Mouse (Mus musculus) lung, embryonic 15.5 days (tissue): Measurements from ENCODE around the gene Kbtbd12. TPM values are rescaled to one million over a fixed set of nuclear protein-coding genes. Genes with fewer than 3 reads are reported as not detected.

Source experiments
- ATAC-seq: fragments of 200-750 bp; cut with Nextera tagmentation; 2 replicates; pipeline ENCODE4 v1.8.0; 2017; ENCODE audit warnings: moderate number of reproducible peaks, borderline replicate concordance; ENCODE audit not compliant: low FRiP score, low TSS enrichment; ENCODE audit errors: extremely low read depth
- H3K27ac ChIP-seq: fragments of 300-500 bp; sonication (generic); 2 replicates; pipeline ENCODE4 v1.5.1; 2015; ENCODE audit warnings: moderate library complexity, mild to moderate bottlenecking, inconsistent platforms
- H3K27me3 ChIP-seq: fragments of 300-500 bp; sonication (generic); 2 replicates; pipeline ENCODE4 v1.6.1; 2015; ENCODE audit warnings: inconsistent platforms
- H3K36me3 ChIP-seq: fragments of 300-500 bp; sonication (generic); 2 replicates; pipeline ENCODE4 v1.6.1; 2015; ENCODE audit warnings: inconsistent platforms
- H3K4me1 ChIP-seq: fragments of 300-500 bp; sonication (generic); 2 replicates; pipeline ENCODE4 v1.6.1; 2015; ENCODE audit warnings: inconsistent platforms
- H3K4me2 ChIP-seq: fragments of 300-500 bp; sonication (generic); 2 replicates; pipeline ENCODE4 v1.6.1; 2015; ENCODE audit warnings: inconsistent platforms, mild to moderate bottlenecking, moderate library complexity
- H3K4me3 ChIP-seq: fragments of 300-500 bp; sonication (generic); 2 replicates; pipeline ENCODE4 v1.5.1; 2015; ENCODE audit warnings: mild to moderate bottlenecking, inconsistent platforms
- H3K9ac ChIP-seq: fragments of 300-500 bp; sonication (generic); 2 replicates; pipeline ENCODE4 v1.6.1; 2015; ENCODE audit warnings: inconsistent platforms
- H3K9me3 ChIP-seq: fragments of 300-500 bp; sonication (generic); 2 replicates; pipeline ENCODE4 v1.6.1; 2016; ENCODE audit warnings: inconsistent platforms
- WGBS: fragments of 180-500 bp; shearing (Covaris S2); methylation state at CpG from one replicate; pipeline ENCODE4 v1.1.7; 2015; 5-methylcytosine and 5-hydroxymethylcytosine counted together
- polyA plus RNA-seq: library from polyadenylated mRNA; unstranded; fragments of >200 nt; fragmentation: Nextera tagmentation; extraction: Ambion mirVana; gene quantifications from 2 replicates; pipeline ENCODE4 v1.2.1, GENCODE M21; 2015

Gene Kbtbd12
- polyA plus RNA-seq, 1 experiment from 2014 or later = 1.4 TPM

GRCm38 (mm10) chr6:88544644-88545396 lies 92.9 kb downstream of the Kbtbd12 start:
- Histone ChIP-seq H3K4me3 (no peak overlapping the region), H3K9me3 (no peaks in the 10 kb centered on the region), H3K4me1 (no peaks in the 10 kb centered on the region), H3K27ac (no peak overlapping the region), H3K36me3 (no peaks in the 10 kb centered on the region), H3K4me2 (no peak overlapping the region), H3K9ac (no peak overlapping the region), H3K27me3 (peaks cover 59% of the 10 kb centered on the region)
- WGBS = 37% methylated on average over 11 of the region's 11 CpGs
- ATAC-seq = no peak

- H3K36me3 ChIP-seq = no peaks in the 10 kb centered on the region
- 64% methylated on average over 3 of the region's 3 CpGs for WGBS
- no peaks in the 10 kb centered on the region for H3K4me1 ChIP-seq
- no peak overlapping the region for H3K27ac ChIP-seq
- ATAC-seq = no peak
- peaks cover 59% of the 10 kb centered on the region for H3K27me3 ChIP-seq
- H3K4me3 ChIP-seq = no peak overlapping the region
- no peak overlapping the region for H3K9ac ChIP-seq
- H3K9me3 ChIP-seq = no peaks in the 10 kb centered on the region
- no peak overlapping the region for H3K4me2 ChIP-seq
Observed at GRCm38 (mm10) chr6:88544241-88544640, 93.5 kb downstream of the Kbtbd12 start.

- peaks cover 27% of the 10 kb centered on the region for H3K27me3 ChIP-seq
- 51% methylated on average over 2 of the region's 2 CpGs for WGBS
Observed at GRCm38 (mm10) chr6:88540093-88540755, 97.5 kb downstream of the Kbtbd12 start.

GRCm38 (mm10) chr6:88530306-88530705 lies 107.4 kb downstream of the Kbtbd12 start:
- H3K4me2 ChIP-seq = no peak overlapping the region
- H3K4me1 ChIP-seq = no peaks in the 10 kb centered on the region
- ATAC-seq = no peak
- no peak overlapping the region for H3K27ac ChIP-seq
- no peak overlapping the region for H3K9ac ChIP-seq
- no peaks in the 10 kb centered on the region for H3K9me3 ChIP-seq
- no peak overlapping the region for H3K4me3 ChIP-seq
- no peaks in the 10 kb centered on the region; the same call in 1 of the 2 replicates for H3K27me3 ChIP-seq
- H3K36me3 ChIP-seq = no peaks in the 10 kb centered on the region

More at GRCm38 (mm10) chr6:88540093-88540755, 97.5 kb downstream of the Kbtbd12 start:
- Histone ChIP-seq H3K4me1 (no peaks in the 10 kb centered on the region), H3K9me3 (no peaks in the 10 kb centered on the region), H3K27ac (no peak overlapping the region), H3K4me3 (no peak overlapping the region), H3K36me3 (no peaks in the 10 kb centered on the region), H3K9ac (no peak overlapping the region), H3K4me2 (no peak overlapping the region)
- ATAC-seq = no peak

DNA sequence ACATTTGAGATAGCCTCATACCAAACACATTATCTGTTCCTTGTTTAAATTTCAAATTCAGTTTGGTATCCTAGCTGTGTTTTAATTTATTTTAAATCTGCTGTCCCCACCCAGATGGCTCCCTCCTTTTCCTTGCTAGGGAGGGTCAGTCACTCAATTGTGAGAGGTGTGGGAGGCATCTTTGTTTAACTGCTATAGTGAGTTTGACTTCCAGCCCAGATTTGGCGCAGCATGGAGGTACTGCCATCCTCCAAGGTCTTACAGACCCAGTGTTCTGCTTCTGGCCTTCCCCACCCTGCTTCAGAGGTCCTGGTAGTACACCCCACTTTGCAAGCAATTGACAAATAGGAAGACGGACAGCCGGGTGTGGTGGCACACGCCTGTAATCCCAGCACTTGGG lies 113.7 kb downstream of the Kbtbd12 start:
- H3K4me3 ChIP-seq = no peak overlapping the region
- H3K27me3 ChIP-seq = no peaks in the 10 kb centered on the region; the same call in 1 of the 2 replicates
- peaks cover 9% of the 10 kb centered on the region for H3K4me1 ChIP-seq
- H3K27ac ChIP-seq = no peak overlapping the region
- no peaks in the 10 kb centered on the region for H3K36me3 ChIP-seq
- H3K4me2 ChIP-seq = no peak overlapping the region
- no peak for ATAC-seq
- H3K9ac ChIP-seq = no peak overlapping the region
- H3K9me3 ChIP-seq = no peaks in the 10 kb centered on the region
- WGBS = 79% methylated on average over 4 of the region's 4 CpGs

GRCm38 (mm10) chr6:88523451-88523850 lies 114.3 kb downstream of the Kbtbd12 start:
- no peaks in the 10 kb centered on the region for H3K36me3 ChIP-seq
- H3K4me3 ChIP-seq = no peak overlapping the region
- H3K4me2 ChIP-seq = no peak overlapping the region
- H3K27me3 ChIP-seq = no peaks in the 10 kb centered on the region; the same call in 1 of the 2 replicates
- no peak overlapping the region for H3K27ac ChIP-seq
- no peak overlapping the region for H3K9ac ChIP-seq
- H3K9me3 ChIP-seq = no peaks in the 10 kb centered on the region
- 92% methylated on average over 3 of the region's 3 CpGs for WGBS
- H3K4me1 ChIP-seq = peaks cover 9% of the 10 kb centered on the region
- ATAC-seq = no peak

GRCm38 (mm10) chr6:88523043-88523442 lies 114.7 kb downstream of the Kbtbd12 start:
- H3K4me2 ChIP-seq = no peak overlapping the region
- WGBS = 54% methylated on average over 3 of the region's 3 CpGs
- no peak overlapping the region for H3K4me3 ChIP-seq
- ATAC-seq = no peak
- no peaks in the 10 kb centered on the region for H3K36me3 ChIP-seq
- peaks cover 9% of the 10 kb centered on the region for H3K4me1 ChIP-seq
- H3K9me3 ChIP-seq = no peaks in the 10 kb centered on the region
- H3K27ac ChIP-seq = no peak overlapping the region
- no peaks in the 10 kb centered on the region for H3K27me3 ChIP-seq
- H3K9ac ChIP-seq = no peak overlapping the region

- ATAC-seq = no peak
- H3K27me3 ChIP-seq = no peaks in the 10 kb centered on the region
- peaks cover 13% of the 10 kb centered on the region for H3K4me1 ChIP-seq
- H3K4me3 ChIP-seq = no peak overlapping the region
- H3K9me3 ChIP-seq = no peaks in the 10 kb centered on the region
- no peak overlapping the region for H3K9ac ChIP-seq
- no peak overlapping the region for H3K4me2 ChIP-seq
- no peak overlapping the region for H3K27ac ChIP-seq
- no peaks in the 10 kb centered on the region for H3K36me3 ChIP-seq
- WGBS = 55% methylated on average over 3 of the region's 3 CpGs
Observed at GRCm38 (mm10) chr6:88522606-88523005, 115.1 kb downstream of the Kbtbd12 start.

GRCm38 (mm10) chr6:88521821-88522220 lies 115.9 kb downstream of the Kbtbd12 start:
- Histone ChIP-seq H3K4me1 (peaks cover 21% of the 10 kb centered on the region), H3K36me3 (no peaks in the 10 kb centered on the region), H3K27me3 (no peaks in the 10 kb centered on the region), H3K27ac (no peak overlapping the region), H3K9me3 (no peaks in the 10 kb centered on the region), H3K4me2 (no peak overlapping the region), H3K4me3 (no peak overlapping the region), H3K9ac (no peak overlapping the region)
- no peak for ATAC-seq
- WGBS = 80% methylated on average over 7 of the region's 7 CpGs

DNA sequence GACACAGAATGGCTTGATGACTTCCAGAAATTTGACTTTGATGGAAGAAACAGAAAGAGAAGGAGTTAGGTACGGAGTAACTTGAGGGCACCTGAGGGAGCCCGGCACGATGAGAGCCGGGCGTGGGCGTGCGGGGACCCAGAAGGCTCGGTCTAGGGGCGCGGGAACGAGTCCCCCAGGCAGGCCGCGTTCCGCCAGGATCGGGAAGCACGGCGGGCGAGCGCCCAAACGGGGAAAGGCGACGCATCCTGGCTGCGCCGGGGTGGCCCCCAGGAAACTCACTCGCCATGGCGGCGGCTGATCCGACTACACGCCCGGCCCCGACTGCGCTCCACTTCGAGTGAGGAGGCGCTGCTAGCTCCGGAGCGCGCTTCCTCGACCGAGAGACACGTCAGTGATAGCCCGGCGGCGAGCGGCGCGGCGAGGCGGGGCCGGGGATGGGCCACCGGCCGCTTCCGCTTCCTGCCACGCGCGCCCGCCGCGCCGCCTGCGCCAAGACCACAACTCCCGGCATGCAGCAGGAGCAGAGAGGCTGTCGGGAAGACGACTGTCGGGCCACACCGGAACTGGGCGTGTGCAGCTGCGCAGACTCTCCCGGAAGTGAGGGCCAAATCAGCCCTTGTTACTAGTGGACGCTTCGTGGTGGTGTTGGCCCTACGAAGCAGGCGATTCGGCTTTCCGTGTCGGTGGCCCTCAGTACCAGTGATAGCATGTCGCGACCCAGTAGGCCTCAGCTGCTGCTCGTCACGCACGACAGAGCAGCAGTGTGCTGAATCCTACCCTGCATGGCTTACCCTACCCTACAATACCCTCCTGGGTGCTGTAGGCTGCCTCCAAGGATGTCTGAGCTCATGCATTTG lies 119.1 kb downstream of the Kbtbd12 start, which contains the start of gene Sec61a1:
TSS of gene Sec61a1 (minus strand) at position 502 of the 860 bp plus-strand sequence.
- Histone ChIP-seq H3K9ac (peak within 1 kb of the TSS; percentile 87), H3K36me3 (peaks cover 26% of the 10 kb centered on the region), H3K4me1 (peaks cover 30% of the 10 kb centered on the region), H3K27ac (peak within 1 kb of the TSS; percentile 78), H3K9me3 (no peaks in the 10 kb centered on the region), H3K4me3 (peak within 1 kb of the TSS; percentile 76), H3K27me3 (no peaks in the 10 kb centered on the region), H3K4me2 (peak within 1 kb of the TSS; percentile 81)
- WGBS = 1% methylated on average over 80 of the region's 80 CpGs
- peak; percentile 98 for ATAC-seq

DNA sequence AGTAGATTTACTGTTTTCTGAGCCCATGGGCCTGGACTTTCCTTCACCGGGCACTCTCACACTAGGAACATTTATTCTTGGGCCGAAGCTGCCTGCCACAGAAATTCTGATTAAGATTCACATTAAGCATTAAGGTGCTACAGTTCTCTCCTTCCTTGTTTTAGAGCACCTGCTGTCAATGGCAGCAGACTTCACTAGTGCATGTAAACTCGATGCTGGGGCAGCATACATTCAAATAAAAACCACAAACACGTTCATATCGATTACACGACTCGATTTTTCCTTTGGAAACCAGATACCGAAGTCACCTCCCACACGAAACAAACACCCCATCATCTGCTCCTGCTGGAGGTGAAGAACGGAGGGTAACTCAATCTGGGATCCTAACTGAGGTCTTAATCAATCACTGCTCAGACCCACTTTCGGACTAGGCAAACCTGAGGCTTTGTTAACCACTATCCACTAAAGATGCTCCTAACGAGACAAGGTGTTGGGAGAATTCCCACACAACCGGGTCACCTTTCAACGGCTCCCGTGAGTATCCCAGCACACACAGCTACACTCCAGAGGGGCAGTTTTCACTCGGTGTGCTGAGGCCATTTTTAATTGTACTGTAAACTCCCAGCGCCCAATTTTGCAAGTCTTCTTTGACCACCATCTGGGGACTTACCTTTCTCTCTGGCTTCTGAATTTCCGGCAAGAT lies 119.9 kb downstream of the Kbtbd12 start:
- 5% methylated on average over 18 of the region's 18 CpGs for WGBS
- Histone ChIP-seq H3K27me3 (no peaks in the 10 kb centered on the region), H3K4me1 (peaks cover 30% of the 10 kb centered on the region)

More for the DNA sequence above, 119.9 kb downstream of the Kbtbd12 start:
- H3K4me2 ChIP-seq = peak overlapping the region; percentile 77
- H3K36me3 ChIP-seq = peaks cover 33% of the 10 kb centered on the region
- H3K9ac ChIP-seq = peak overlapping the region; percentile 87
- peak overlapping the region; percentile 76 for H3K4me3 ChIP-seq
- ATAC-seq = no peak
- no peaks in the 10 kb centered on the region for H3K9me3 ChIP-seq
- no peak overlapping the region for H3K27ac ChIP-seq
